Mouse (Mus musculus) gastrocnemius, adult 2 months (tissue): ENCODE measurements around the gene Nrgn. TPM values are rescaled to one million over a fixed set of nuclear protein-coding genes. Genes with fewer than 3 reads are reported as not detected.

ENCODE experiments used
- DNase-seq: peaks from one replicate; pipeline ENCODE4 v3.0.0; 2022
- H3K27ac ChIP-seq: fragments of 200-600 bp; 2 replicates; pipeline ENCODE4 v1.8.1; 2022; ENCODE audit warnings: mild to moderate bottlenecking
- H3K4me3 ChIP-seq: fragments of 200-600 bp; 2 replicates; pipeline ENCODE4 v1.8.1; 2022; ENCODE audit warnings: mild to moderate bottlenecking, moderate library complexity
- CTCF ChIP-seq: fragments of 200-600 bp; IDR thresholded peaks from 2 replicates; pipeline ENCODE4 v1.8.1; 2022; ENCODE audit warnings: antibody characterized with exemption, mild to moderate bottlenecking, moderate library complexity
- intact Hi-C: fragments of 180-260 bp; cut with DNase I; formaldehyde crosslinking; loops from one replicate; pipeline ENCODE4 v1.15.1; 2025
- total RNA-seq, 2 experiments: library from RNA; stranded (reverse); gene quantifications; 2 replicates each; pipeline ENCODE4 v1.2.3; 2021

Nrgn gene
- total RNA-seq, 2 experiments from 2014 or later, result 0.23 to 0.42 TPM

DNA sequence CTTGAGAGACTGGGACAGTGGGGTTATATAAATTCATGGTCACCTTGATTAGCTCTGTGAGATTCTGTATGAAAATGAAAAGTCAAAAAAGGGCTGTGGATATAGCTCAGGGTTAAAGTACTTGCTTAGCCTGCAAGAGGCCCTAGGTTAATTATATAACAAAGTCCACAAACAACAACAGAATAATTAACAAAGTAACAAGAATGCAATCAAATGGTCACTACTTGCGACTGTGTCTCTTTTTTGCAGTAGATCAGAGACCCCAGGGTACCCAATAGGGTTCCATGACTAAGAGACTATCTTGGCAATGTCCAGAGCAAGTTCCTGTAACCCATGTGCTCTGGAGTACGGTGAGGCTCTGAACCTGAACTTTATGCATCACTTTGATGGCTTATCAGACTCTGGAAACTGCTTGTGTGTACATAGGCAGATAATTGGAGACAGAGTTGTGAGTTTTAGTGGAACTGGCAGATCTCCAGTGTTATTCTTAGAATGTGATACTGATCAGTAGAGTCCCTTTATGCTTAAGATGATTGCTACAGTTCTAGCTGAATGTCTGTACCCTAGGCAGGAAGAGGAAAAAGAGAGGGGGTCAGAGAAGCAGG lies 16.6 kb upstream of the Nrgn start:
- no peak for DNase-seq
- Histone ChIP-seq H3K4me3 (no peak overlapping the region), H3K27ac (no peak overlapping the region)
- intact Hi-C loops, result no loop called here
- TF ChIP-seq CTCF, result no peak

DNA sequence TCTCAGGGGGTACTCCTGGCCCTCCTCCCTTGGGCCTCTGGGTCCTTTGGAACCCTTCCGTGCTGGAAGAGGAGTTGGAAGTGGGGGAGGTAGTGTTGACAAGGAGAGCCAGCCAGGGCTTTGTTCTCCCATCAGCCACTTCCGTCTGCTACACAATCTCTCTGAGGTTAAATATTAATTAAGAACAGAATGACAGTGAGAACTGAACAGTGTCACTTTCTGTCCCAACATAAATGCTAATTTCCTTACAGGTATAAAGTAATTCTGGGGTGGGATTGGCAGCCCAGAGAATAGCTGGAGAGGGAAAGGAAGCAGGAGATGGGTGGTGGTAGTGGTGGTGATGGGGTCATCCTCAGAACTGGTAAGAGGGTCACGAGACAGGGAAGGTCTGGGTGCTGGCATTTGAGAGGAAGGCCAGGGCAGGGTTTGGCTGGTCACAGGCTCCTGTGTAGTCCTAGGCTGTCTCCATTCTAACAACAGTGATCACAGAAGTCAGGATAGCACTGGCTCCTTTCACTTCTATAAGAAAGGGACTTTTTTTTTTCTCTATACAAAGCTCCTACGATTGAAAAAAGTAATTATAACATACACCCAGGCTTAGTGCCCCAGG lies 16.0 kb upstream of the Nrgn start:
- intact Hi-C loops, result no loop called here
- Histone ChIP-seq H3K4me3 (peak overlapping the region; percentile 52), H3K27ac (no peak overlapping the region)
- DNase-seq, result no peak
- TF ChIP-seq CTCF, result no peak

DNA sequence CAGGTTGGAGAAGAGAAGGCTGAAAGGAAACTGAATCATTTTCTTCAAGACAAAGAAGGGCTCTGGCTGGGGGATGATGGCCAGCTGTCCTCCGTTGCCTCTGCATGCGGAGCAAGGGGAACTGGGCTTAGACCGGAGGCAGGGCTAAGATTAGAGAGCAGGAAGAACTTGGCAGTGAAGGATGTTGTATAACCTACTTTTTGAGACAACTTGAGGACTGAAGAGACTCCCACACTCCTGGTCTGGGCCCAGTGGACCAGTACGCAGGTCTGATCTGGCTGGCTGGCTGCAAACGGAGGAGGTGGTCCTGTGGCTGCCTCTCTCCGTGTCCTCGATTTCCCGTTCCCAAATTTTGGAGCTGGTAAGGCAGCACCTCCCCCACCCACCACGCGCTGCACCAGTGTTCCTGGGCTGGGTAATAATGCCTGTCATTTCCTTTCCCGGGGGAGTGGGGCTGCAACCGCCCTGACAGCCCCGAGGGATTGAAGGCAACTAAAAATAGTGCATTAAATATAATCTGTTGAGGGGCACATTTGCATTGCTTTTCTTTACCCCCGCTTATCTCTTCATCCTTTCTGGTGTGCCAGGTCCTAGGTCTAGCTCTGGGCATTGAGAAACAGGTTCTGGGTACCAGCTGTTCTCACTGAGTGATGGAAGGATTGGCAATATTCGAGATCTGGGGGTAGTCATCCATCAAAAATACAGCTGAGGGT lies 15.3 kb upstream of the Nrgn start:
- H3K27ac ChIP-seq, result peak overlapping the region; percentile 31
- no peak for DNase-seq
- H3K4me3 ChIP-seq, result peak overlapping the region; percentile 52
- intact Hi-C loops, result no loop called here
- no peak for TF ChIP-seq CTCF

DNA sequence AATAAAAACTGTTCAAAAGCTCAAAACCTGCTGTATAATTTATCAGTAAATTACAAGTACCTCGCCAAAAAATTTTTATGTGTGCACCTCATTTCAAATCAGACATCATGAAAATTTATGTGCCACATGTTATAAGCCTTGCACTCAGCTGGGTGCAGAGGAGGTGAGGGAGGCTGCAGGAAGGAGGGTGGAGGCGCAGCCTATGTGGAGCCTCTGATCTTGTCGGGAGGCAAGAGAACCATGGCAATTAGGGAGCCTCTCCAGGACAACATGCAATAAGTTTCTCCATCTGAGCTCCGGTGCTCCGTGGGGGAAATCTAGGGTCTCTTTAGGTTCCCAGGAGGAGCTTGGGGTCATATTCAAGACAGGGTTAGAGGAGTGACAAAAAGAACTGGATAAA lies 14.8 kb upstream of the Nrgn start:
- DNase-seq, result no peak
- peak overlapping the region; percentile 31; the same call in 1 of the 2 replicates for H3K27ac ChIP-seq
- intact Hi-C loops, result no loop called here

DNA sequence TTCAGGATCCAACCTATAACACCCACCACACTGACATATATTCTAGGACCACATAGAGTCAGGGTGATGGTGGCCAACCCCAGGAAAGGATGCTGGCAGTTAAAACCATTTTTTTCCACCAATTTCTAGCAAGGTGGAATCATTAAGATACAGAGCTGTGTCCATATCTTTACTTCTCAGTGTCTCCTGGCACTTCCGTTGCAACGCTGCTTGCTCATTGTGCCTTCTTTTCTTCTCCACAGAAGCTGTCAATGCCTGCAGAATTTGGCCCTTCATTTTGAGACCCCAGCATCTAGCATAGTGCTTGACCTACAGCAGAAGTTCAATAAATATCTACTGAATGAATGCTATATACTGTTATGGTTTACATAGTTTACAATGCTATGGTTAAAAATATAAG lies 14.3 kb upstream of the Nrgn start:
- H3K4me3 ChIP-seq, result no peak overlapping the region
- no peak for TF ChIP-seq CTCF
- DNase-seq, result no peak
- intact Hi-C loops, result no loop called here
- no peak overlapping the region for H3K27ac ChIP-seq

More for the DNA sequence above, 14.8 kb upstream of the Nrgn start:
- H3K4me3 ChIP-seq, result peak overlapping the region; percentile 52
- no peak for TF ChIP-seq CTCF

DNA sequence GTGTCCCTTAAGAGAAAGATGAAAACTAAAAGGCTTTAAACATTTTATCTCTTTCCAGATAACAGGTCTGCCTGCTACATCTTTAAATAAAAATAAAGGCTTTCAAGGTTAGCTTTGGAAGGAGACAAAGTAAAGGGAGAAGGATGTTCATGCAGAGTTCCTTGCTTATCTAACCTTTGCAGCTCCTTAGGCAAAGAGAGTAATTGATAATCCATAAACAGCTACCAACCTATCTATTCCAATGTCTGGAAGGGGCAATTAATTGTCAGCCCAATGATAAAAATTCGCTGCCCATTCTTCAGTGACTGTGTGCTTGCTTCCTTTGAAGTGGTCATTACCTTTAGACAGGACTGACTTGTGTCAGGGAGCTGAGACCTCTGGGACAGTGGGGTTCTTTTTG lies 11.1 kb upstream of the Nrgn start:
- TF ChIP-seq CTCF, result no peak
- intact Hi-C loops, result no loop called here
- no peak overlapping the region for H3K27ac ChIP-seq
- H3K4me3 ChIP-seq, result no peak overlapping the region
- no peak for DNase-seq

DNA sequence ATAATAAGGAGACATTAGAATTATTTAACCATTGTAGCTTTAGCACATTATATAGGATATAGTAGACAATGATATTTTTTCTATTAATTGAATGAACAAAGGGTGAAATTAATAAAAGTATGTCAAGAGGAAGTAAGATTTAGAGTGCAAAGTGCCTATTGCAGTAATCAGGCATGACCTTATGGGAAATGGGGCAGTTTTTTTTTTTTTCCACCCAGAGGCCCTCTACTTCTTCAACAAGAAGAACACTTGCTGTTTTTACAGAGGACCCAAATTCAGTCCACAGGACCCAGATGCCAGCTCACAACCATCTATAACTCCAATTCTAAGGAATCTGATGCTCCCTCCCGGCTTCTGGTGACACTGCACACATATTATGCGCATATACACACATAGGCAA lies 7.9 kb upstream of the Nrgn start:
- intact Hi-C loops, result no loop called here
- no peak for DNase-seq
- no peak for TF ChIP-seq CTCF
- H3K27ac ChIP-seq, result no peak overlapping the region
- no peak overlapping the region for H3K4me3 ChIP-seq

DNA sequence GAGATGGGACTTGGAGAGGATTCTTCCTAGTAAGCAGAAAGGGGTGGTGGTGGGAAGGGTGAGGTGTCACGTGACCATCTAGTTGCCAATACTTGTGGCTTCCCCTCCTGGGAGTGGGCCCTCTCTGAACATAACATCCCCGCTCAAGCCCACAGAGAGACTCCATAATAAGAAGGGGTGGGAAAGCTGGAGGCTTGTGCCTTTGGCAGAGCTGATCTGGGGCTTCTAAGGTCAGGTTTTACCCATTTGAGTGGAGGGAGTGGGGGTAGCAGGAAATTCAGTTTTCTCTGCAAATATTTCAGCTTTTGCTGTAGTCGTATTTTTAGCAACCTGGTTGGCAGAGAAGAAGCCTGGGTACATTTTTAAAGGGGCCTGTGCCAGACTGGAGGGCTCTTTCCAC lies 3.7 kb upstream of the Nrgn start:
- no peak for DNase-seq
- TF ChIP-seq CTCF, result no peak
- H3K4me3 ChIP-seq, result no peak overlapping the region
- intact Hi-C loops, result no loop called here
- no peak overlapping the region for H3K27ac ChIP-seq

DNA sequence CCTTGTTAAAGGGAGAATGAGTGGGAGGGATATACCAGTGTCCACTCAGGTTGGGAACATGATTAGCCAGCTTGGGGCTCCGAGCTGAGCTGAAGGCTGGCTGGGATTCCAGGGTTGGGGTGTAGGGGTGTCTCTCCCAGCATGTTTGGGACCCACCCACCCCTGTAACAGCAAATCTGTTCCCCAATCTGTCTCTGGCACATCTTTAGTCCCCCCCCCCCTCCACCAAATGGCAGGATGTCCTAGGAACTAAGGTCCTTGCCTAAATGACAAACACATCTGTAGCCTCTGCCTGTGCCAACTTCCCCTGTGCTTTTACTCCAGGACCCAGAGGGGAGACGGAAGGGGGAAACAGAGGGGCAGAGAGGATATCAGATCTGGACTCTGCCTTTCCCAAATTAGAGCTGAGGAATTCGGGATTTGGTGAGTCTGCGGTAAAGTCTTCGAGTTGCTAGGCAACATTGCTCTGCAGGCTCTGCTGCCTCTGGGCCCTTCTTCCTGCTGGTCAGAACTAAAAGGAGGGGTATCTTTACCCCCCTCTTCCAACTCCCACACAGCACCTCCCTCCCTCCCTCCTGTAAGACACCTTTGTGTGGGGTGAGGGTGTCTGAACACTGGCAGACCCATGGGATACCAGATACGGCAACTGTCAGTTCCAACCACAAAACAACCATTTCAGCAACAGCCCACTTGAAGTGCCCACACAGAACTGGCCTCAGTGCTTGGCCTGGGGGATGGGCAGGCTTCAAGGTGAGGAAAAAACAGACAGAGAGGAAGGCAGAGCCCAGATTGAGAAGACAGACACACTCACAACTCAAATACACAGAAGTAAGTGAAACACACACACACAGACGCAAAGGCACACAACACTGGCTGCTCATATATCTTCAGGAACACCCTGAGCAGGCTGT lies 2.4 kb upstream of the Nrgn start, which contains the start of gene Siae:
Siae (plus strand) TSS at position 861 of the 911 bp plus-strand sequence.
- Histone ChIP-seq H3K27ac (no peak within 1 kb of the TSS), H3K4me3 (no peak within 1 kb of the TSS)
- intact Hi-C loops, result loop anchor here (5.0 kb wide), 1 partner anchor 57 kb away; the partner anchor contains the start of gene Spa17
- no peak for TF ChIP-seq CTCF
- no peak for DNase-seq

DNA sequence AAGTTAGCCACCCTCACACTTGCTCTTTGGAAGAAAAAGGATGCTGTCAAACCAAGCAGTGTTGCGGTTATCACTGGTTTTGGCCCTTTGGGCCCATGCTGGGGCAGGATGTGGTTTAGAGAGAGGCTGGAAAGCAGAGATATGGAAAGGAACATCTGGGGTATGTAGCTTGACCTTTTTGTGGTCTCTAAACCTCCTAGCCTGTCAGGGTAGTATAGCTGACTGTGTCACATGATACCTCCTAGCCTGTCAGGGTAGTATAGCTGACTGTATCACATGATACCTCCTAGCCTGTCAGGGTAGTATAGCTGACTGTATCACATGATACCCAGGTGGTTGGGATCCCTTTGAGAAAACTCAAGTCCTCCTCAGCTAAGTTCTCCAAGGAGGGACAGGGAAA lies 1.6 kb upstream of the Nrgn start:
- no peak for TF ChIP-seq CTCF
- no peak overlapping the region for H3K4me3 ChIP-seq
- intact Hi-C loops, result loop anchor here (5.0 kb wide), 1 partner anchor 58 kb away; the partner anchor contains the start of gene Spa17
- no peak for DNase-seq
- no peak overlapping the region for H3K27ac ChIP-seq

DNA sequence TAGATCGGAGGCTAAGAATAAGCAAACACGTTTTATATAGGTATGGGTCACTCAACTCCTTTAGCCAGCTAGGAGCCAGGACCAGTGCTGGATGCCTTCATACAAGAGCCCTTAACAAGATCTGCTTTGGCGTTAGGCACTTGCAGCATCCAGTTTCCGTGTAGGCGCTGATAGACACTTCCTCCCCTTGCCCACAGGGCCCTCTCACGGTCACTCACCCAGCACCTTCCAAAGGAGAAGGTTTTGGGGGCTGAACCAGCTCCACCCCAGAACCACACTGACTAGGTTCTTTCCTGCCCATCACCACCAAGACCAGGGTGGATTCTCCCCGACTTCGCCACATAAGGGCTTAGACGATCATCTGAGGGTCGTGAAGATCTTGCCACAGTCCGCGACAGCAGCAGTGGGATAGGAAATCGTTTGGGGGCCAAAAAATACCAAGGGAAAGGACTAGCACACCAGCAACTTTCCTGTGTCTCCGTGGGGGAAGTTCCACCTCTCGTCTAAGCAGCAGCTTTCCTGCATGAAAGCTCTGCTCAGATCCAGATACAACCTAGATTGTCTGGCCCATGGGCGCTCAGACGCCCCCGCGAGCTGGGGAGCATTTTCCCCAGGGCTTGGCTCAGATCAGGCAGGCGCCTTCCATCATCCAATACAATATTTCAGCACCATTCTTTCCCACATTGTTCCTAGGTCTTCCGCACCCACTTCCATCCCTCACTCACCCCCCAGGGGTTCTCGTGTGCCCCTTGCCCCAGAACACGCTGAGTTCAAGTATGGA lies 763 bp downstream of the Nrgn start:
- no peak for TF ChIP-seq CTCF
- Histone ChIP-seq H3K4me3 (peak overlapping the region; percentile 69), H3K27ac (no peak overlapping the region)
- intact Hi-C loops, result loop anchor here (5.0 kb wide), 1 partner anchor 60 kb away; the partner anchor contains the start of gene Spa17
- DNase-seq, result no peak

DNA sequence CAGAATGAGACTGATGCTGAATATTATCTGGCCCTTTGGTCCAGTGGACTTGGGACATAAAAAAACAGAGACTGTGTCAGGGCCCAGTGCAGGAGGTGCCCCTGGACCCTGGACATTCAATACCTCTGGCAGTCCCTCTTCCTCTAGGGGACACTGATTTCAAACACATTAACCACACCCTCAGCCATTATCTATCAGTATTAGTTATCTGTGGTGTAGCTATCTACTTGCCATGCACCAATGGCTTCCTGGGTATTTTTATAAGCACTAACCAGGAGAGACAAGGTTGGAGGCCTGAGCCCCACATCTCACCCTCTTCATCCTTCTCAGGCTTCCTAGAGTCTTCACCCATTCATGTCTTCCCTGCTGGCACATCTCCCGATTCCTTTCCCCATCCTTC lies 2.3 kb downstream of the Nrgn start:
- intact Hi-C loops, result loop anchor here (5.0 kb wide), 1 partner anchor 62 kb away; the partner anchor contains the start of gene Spa17
- no peak for DNase-seq
- H3K4me3 ChIP-seq, result no peak overlapping the region
- no peak overlapping the region for H3K27ac ChIP-seq
- TF ChIP-seq CTCF, result no peak
